Mouse (Mus musculus): ENCODE results near the gene Fmnl3.

GRCm38 (mm10) chr15:99335801-99336320, 34.4 kb downstream of the Fmnl3 start:
- TF ChIP-seq CTCF (IDR thresholded peaks at IDR 0.05; ENCODE audit: insufficient read depth, low read depth, low read length) (no peak), POLR2A (IDR thresholded peaks at IDR 0.05; ENCODE audit: insufficient read depth, low read depth, low read length) (no peak)
